Mouse (Mus musculus) C3H10T1/2 (cell line): ENCODE measurements around the gene Rundc1. TPM values are rescaled to one million over a fixed set of nuclear protein-coding genes. Genes with fewer than 3 reads are reported as not detected.

Experiments used
- polyA plus RNA-seq, 2 experiments: library from polyadenylated mRNA; unstranded; fragments of >200 nt; fragmentation: generic; extraction: Trizol; gene quantifications; one replicate each; pipeline ENCODE4 v1.2.1; 2012; ENCODE audit warnings: missing spikeins in 2 of 2

Gene Rundc1
- 10 to 100 TPM in 1 of 2 experiments, 1 to 10 TPM in 1; 7.1 to 24.8 TPM for polyA plus RNA-seq

DNA sequence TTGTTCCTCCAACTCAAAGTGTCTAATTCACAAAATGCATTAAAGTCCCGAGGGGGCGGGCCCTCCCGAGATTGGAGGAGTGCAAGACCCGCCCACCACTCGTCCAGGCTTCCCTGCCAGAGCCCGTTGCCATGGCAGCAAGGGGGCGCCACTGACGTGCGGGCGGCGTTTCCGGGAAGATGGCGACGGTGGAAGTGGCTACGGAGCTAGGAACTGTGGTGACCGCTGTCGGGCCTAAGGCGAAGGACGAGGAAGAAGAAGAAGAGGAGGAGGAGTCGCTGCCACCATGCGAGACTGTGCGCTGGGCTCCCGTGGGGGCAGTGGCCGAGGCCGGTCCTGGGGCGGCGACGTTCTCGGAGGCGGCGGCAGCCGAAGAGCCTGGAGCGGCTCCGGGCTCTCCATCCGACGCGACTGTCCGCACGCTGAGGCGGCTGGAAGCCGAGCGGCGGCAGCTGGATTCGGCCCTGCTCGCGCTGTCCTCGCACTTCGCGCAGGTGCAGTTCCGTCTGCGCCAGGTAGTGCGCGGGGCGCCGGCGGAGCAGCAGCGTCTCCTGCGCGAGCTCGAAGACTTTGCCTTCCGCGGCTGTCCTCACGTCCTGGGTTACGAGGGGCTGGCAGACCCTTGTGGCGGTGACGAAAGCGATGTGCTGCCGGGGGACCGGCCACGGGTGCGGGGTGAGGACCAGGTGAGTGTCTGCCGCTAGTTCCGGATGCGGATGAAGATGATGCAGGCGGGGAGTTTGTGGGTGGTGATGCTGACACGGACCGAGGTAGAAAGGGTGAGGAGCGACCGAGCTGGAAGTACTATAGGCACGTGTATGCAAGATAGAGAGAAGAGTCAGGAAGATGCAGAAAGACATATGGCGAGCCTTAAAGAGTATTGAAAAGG is at the start of gene Rundc1, which contains the start of gene Ptges3l:
TSS of gene Rundc1 (plus strand) at position 161 of the 889 bp plus-strand sequence.
TSS of gene Ptges3l (minus strand) at position 409 of the 889 bp plus-strand sequence.

DNA sequence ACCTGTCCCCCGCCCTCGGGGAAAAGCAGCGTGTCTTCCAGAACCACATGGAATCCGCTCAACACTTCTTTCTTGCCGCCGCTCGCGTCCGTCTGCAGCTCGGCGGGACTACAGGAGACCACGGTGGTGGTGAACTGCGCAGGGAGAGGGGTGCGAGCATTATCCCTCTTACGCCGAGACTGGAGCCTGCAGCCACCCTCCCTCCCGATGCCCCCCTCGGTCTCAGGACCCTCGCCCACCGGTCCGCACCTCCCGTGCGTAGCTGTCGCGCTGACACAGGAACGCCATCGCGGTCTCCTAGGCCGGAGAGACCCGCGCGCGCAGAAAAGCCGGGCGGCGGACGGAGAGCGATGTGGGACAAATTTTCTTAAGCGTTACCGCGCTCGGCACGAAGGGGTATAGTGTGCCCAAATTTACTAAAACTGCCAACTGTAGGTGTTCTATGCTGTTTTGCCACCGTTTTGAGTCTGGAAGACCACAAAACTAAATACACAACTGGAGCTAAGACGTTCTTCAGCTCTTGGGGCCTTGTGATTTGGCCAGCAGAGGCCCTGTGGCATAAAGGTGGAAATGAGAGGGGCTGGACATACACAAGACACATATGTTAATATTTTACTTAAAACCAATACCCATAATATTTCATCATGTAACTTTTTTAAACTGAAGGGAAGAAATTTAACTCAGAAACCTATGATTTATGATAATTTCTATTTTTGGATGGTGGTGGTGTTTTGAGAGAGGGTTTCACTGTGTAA is 7.6 kb upstream of the Rundc1 start, which contains the start of gene Aarsd1:
TSS of gene Aarsd1 (minus strand) at position 515 of the 755 bp plus-strand sequence.

DNA sequence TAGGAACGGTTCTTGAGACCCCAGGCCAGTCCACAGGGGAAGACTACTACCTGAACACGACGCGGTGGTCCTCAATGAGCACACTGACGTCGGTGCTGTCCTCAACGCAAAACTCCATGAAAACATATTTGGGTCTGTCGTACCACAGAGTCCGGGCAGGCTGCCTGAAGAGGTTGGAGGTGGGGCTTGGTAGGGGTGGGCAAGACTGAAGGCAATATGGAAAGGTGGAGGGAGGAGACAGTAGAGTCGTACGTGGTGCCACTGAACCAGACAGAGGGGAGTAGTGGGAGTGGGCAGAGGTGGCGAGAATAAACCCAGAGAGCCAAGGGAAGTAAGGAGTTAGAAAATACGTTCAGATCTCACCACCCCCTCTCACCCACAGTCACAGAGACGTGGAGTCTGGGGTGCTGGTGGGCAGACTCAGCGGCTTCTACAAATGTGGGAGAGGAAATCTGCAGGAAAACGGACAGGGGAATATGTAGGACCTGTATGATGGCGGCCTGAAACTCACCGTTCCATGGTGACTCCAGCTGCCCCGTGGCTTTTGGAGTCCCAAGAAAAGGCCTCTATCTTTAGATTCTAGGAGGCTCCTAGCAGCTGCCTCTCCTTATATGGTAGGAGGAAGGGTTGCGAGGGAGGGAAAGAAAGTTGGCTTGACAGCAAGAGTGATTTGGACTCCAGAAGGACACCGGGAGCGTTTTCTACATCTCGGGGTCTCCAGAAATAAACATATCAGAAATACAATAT is 607 bp upstream of the Rundc1 start, which contains the start of gene Gm27029:
TSS of gene Gm27029 (minus strand) at position 692 of the 747 bp plus-strand sequence.

DNA sequence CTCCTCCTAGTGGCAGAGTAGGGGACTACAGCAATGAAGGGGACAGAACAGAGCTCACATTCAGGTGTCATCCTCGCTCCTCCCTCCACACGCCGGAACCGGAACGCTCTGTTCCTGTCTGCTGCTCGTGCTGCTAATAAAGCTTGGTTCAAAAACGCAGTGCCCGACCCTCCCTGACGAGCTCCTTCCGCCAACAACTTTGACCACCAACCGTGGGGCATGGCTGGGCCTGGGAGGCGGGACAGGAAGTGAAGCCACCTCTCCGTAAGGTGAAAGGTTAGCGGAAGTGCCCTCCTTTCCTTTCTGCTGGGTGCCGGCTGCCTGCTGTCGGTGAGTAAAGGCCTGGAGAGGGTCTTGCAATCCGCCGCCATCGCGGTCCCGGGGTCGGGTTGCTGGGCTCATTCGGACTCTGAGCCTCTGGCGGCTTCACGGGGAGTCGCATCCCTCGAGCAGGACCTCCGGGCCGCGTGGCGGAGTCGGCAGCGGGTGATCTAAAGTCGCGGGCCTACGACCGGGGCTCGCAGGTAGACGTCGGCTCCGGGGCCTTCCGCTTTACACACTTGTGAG is 17.3 kb downstream of the Rundc1 start, which contains the start of gene Rpl27:
TSS of gene Rpl27 (plus strand) at position 172 of the 567 bp plus-strand sequence.

DNA sequence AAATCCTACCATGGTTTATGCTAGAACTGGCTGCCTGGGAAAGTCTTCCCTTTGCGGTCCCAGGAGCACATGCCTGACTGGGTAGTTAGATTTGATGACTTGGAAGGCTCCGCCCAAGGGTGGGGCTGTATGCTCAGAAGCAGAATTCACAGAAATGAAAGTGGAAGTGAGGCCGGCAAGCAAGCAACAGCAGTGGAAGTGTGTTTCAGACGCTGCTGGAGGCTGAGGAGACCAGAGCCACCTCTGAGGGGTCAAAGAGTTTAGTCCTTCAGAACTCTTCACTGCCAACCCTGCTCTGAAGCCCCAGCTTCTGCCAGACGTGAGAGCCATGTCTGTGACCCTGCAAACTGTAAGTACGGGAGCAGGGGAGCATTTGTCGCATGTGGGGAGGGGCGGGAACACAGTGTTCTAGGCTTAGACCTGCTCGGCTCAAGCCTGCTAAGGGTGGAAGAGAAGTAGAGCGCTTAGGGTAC is 23.4 kb downstream of the Rundc1 start, which contains the start of gene Ifi35:
TSS of gene Ifi35 (plus strand) at position 134 of the 473 bp plus-strand sequence.

DNA sequence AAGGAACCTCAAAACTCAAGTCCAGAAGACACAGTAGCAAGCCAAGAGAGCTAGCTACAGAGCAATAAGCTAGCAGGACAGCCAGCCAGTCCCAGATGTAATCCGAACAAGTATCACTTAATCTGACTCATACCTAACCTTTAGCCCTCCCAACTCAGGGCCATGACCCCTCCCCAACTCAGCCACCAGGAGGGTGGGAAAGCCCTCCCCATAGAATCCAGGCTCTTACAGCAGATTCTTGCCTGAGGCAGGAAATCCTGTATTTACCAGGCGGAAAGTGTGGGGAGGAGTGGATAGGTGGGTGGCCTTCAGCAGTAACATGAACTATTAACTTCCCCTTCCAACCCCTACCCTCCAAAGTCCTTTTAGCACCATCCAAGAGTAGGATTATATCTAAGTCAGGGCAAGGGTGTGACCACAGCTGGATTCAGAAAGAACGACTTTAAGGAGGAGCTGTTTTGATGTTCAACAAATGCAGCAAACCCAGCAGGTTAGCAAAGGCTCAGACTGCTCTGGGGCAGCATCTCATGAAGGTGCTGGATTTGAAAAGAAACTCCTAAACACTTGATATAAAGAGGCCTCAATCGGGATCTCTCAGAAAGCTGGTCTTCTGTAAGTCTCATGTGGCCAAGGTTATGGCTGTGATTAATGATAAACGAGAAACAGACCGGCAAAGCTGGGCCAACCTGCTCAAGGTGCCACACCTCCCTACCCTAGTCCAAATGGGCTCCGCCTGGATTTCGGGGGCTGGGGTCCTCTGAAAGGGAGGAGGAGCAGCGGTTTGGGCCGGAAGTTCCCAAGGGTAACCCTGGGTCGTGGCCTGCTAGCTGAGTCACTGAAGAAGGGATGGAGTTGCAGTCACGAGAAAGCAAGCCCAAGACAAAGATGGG is 39.6 kb downstream of the Rundc1 start, which contains the start of gene Rnd2:
TSS of gene Rnd2 (plus strand) at position 789 of the 890 bp plus-strand sequence.

DNA sequence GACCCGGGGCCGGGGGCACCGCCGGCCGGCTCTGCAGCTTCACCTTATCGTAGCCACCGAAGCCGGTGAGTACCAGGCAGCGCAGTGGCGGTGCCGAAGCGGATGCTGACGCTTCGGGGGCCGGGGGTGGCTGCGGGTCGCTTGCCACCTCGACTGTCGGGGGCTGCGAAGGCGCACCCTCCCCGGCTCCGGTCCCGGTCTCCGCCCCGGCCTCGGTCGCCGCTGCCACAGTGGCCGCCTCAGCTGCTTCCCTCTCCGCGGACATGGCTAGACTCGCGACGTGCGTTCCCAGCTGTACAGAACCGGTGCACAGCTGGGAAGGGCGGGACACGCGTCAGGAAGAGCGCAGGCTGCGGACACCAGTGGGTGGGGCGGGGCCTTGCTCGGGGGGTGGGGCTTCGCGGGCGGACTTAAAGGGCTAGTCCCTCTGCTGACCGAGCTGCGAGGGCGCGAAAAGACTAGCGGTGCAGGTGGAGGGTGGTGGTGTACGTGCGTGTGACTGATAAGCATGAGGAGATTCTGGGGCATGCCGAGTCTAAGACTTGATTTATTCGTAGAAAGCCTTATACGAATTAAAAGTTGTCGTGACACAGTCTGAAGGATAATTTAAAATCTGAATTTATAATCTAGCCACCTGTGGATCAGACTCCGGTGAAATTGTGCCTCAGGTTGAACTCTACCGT is 41.1 kb downstream of the Rundc1 start, which contains the start of gene Vat1:
TSS of gene Vat1 (minus strand) at position 362 of the 683 bp plus-strand sequence.

Other genes with a start within 250 kb of the Rundc1 start
- 1 to 10 TPM in 1 of 2 experiments, under 1 TPM in 1; 0.15 to 1.9 TPM for gene Ccr10, start 249.6 kb upstream of the Rundc1 start, polyA plus RNA-seq
- gene Ezh1, start 198.6 kb upstream of the Rundc1 start, polyA plus RNA-seq: 10 to 100 TPM in 1 of 2 experiments, 1 to 10 TPM in 1; 2.5 to 59.5 TPM
- 10 to 100 TPM in 1 of 2 experiments, under 1 TPM in 1; 0.06 to 11.4 TPM for gene Ramp2, start 179.1 kb upstream of the Rundc1 start, polyA plus RNA-seq
- gene Vps25, start 171.4 kb upstream of the Rundc1 start, polyA plus RNA-seq: 100 to 1,000 TPM; 160 to 255 TPM
- 10 to 100 TPM in 1 of 2 experiments, under 1 TPM in 1; 0.75 to 15.8 TPM for gene Wnk4, start 164.5 kb upstream of the Rundc1 start, polyA plus RNA-seq
- gene Cntd1, start 146.1 kb upstream of the Rundc1 start, polyA plus RNA-seq: under 1 TPM in 1 of 2 experiments, not detected in 1; 0.31 TPM
- gene Coa3, start 146.0 kb upstream of the Rundc1 start, polyA plus RNA-seq: 100 to 1,000 TPM; 129 to 135 TPM
- 100 to 1,000 TPM in 1 of 2 experiments, 10 to 100 TPM in 1; 26.7 to 146 TPM for gene Becn1, start 122.8 kb upstream of the Rundc1 start, polyA plus RNA-seq
- gene Psme3, start 108.9 kb upstream of the Rundc1 start, polyA plus RNA-seq: 10 to 100 TPM; 40.8 to 46.7 TPM
- gene Aoc2, start 100.0 kb upstream of the Rundc1 start, polyA plus RNA-seq: 1 to 10 TPM in 1 of 2 experiments, under 1 TPM in 1; 0.28 to 2.7 TPM
- 10 to 100 TPM in 1 of 2 experiments, under 1 TPM in 1; 0.39 to 37.3 TPM for gene Aoc3, start 94.5 kb upstream of the Rundc1 start, polyA plus RNA-seq
- gene G6pc, start 57.5 kb upstream of the Rundc1 start, polyA plus RNA-seq: not detected
- gene Aarsd1, start 7.5 kb upstream of the Rundc1 start, polyA plus RNA-seq: 100 to 1,000 TPM in 1 of 2 experiments, 10 to 100 TPM in 1; 55.6 to 118 TPM
- gene Gm27029, start 289 bp upstream of the Rundc1 start, polyA plus RNA-seq: 10 to 100 TPM in 1 of 2 experiments, 1 to 10 TPM in 1; 6.0 to 10.4 TPM
- 10 to 100 TPM in 1 of 2 experiments, 1 to 10 TPM in 1; 8.2 to 25.9 TPM for gene Ptges3l, start 248 bp downstream of the Rundc1 start, polyA plus RNA-seq
- gene Rpl27, start 17.2 kb downstream of the Rundc1 start, polyA plus RNA-seq: 1,000 to 10,000 TPM; 3,424 to 4,212 TPM
- 10 to 100 TPM; 38.1 to 78.1 TPM for gene Ifi35, start 23.3 kb downstream of the Rundc1 start, polyA plus RNA-seq
- 10 to 100 TPM; 41.4 to 62.3 TPM for gene Rnd2, start 39.9 kb downstream of the Rundc1 start, polyA plus RNA-seq
- gene Vat1, start 41.1 kb downstream of the Rundc1 start, polyA plus RNA-seq: 100 to 1,000 TPM; 270 to 433 TPM
- 1 to 10 TPM in 1 of 2 experiments, under 1 TPM in 1; 0.53 to 2.7 TPM for gene Brca1, start 126.9 kb downstream of the Rundc1 start, polyA plus RNA-seq
- gene Nbr1, start 127.1 kb downstream of the Rundc1 start, polyA plus RNA-seq: 10 to 100 TPM in 1 of 2 experiments, 1 to 10 TPM in 1; 3.3 to 49.8 TPM
- gene Tmem106a, start 157.2 kb downstream of the Rundc1 start, polyA plus RNA-seq: 10 to 100 TPM in 1 of 2 experiments, 1 to 10 TPM in 1; 4.5 to 21.6 TPM
- not detected for gene Gm11634, start 174.2 kb downstream of the Rundc1 start, polyA plus RNA-seq
- 10 to 100 TPM; 25.2 to 58.0 TPM for gene Rdm1, start 202.1 kb downstream of the Rundc1 start, polyA plus RNA-seq
- 1 to 10 TPM; 1.4 to 1.5 TPM for gene Arl4d, start 240.5 kb downstream of the Rundc1 start, polyA plus RNA-seq